Mouse (Mus musculus) monocyte, adult 2 months (primary cell): ENCODE measurements around the gene Dnah17.

ENCODE experiments used
- DNase-seq, 2 experiments: peaks; one replicate each; pipeline ENCODE4 v3.0.0; 2022; ENCODE audit warnings: low spot score in 2 of 2, low read depth in 1 of 2

Gene Dnah17

DNA sequence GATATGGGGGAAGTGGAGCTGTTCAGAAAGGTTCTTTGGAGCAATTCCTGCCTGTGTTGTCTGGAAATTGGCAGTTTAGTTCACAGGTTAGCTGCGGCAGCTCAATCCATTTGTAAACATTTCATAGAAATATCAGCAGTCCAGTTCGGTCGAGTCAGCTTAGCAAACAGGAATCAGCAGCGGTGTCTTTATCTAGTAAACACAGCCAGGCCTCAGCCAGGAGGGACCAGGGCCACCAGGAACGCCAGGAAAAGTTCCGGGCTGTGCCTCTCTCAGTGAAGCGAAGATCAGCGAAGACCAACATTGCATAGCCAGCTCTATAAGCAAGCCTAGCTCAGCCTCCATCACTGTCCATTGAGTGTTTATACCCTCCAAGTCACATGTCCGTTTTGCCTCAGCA lies 99.3 kb downstream of the Dnah17 start:
- no peak for DNase-seq

GRCm38 (mm10) chr11:118029170-118029569 lies 101.3 kb downstream of the Dnah17 start:
- no peak for DNase-seq

- DNase-seq: no peak
Measured at GRCm38 (mm10) chr11:118024111-118024510, 106.3 kb downstream of the Dnah17 start.

DNA sequence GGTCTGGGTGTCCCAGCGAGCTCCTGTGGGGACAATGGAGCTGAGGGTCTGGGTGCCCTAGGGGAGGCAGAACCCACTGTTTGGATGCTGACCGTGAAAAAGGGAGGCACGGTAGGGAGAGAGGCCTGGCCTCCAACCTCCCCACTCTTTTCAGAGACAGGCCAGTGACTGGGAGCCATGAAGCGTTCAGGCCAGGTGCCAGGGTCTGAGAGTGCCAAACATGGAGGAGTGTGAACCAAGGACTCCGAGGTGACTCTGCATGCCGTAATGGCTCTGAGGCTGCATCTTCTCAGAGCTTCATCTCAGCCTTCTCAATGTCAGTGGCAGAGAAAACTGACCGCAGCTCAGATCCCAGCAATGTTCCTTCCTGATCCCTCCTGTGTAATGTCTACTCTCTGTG lies 107.0 kb downstream of the Dnah17 start:
- no peak for DNase-seq

DNA sequence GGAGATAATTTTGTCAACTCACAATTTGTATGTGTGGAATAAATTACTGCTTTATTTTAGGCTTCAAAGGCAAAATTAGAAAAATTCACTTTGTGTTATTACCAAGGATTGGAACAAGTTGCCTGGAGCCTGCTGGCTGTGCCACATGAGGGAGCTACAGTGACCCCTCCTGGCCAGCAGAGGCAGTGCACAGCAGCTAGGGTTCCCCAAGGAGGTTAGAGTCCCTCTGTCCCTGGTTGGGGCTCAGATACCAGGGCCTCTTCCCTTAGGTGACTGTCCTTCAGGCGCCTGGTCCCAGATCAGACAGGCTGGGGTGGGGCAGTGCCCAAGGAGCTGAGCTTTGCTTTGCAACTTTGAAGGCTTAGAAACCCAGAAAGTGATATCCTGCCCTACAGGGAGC lies 108.6 kb downstream of the Dnah17 start:
- DNase-seq: peak; percentile 19 to 53

- DNase-seq: peak in 1 of 2 experiments; percentile 18
Measured at GRCm38 (mm10) chr11:118018328-118018727, 112.1 kb downstream of the Dnah17 start.

GRCm38 (mm10) chr11:118015381-118016145 lies 114.9 kb downstream of the Dnah17 start:
- no peak for DNase-seq

GRCm38 (mm10) chr11:118014391-118014995 lies 115.9 kb downstream of the Dnah17 start:
- DNase-seq: no peak

DNA sequence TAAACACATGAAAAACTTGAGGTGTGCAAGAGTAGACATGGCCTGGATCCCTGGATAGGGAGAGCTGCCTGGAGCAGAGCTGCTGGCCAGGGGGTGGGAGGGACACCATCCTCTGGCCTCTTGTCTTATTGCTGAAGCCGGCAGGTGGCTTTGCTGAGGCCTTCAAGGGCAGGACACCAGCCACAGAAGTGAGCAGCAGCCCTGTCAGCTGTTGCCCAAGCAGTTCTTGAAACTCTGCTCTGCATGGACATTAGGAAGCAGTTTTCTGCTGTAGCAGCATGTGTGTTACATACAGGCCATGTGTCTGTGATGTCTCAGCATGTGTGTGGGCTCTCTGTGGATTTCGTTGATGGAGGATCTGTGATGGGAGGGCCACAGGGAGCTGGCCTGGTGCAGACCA lies 117.1 kb downstream of the Dnah17 start:
- DNase-seq: no peak

- DNase-seq: no peak
Measured at GRCm38 (mm10) chr11:118012595-118012994, 117.8 kb downstream of the Dnah17 start.

- DNase-seq: no peak
Measured at GRCm38 (mm10) chr11:118009865-118010571, 120.4 kb downstream of the Dnah17 start.

DNA sequence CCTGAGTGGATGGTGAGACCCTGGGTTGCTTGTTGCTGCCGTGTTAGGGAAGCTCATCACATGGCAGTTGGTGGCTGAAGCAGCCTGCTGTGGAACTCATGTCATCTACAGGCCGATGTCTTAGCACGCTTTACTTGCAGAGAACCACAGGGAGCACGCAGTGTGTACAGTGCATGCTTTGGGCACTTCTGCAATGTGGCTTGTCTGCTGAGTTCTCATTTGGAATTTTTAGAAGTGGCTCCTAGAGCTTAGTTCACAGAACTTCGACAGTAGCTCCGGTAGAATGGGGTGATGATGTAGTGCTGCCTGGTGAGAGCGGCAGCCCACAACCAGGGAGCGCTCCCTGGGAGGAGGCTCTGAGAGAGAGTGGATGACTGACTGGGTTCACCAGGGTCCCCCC lies 121.6 kb downstream of the Dnah17 start:
- DNase-seq: no peak

- DNase-seq: no peak
Measured at GRCm38 (mm10) chr11:118008144-118008805, 122.2 kb downstream of the Dnah17 start.

DNA sequence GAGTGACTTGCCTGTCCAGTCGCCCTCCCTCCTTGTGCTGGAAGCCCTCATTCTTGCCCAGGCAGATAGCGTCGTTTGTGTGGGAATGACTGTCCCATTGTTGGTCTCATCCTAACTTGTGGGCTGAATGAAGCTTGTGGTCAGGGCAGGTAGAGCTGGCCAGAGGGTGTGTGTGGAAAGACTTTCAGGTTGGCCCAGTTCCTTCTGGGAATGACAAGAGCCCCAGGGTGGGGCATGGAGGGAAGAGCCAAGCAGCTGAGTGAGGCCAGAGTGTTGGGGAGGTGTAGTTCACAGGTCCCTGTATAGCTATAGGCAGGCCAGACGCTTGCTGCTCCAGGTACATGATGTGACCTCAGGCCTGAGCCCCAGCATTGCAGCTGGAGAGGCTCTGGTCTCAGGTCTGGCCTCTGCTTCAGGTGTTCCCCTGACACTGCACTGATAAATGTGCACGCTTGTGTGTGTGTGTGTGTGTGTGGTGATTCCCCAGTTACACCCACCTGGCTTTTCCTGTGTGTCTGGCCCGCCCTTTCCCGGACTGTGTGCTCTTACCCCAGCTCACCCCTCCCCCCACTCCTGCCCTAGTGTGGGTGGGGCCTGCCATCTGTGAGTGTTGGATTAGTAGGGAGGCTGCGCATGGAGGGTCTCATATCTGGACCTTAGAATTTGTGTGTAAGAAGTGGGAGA lies 122.8 kb downstream of the Dnah17 start:
- DNase-seq: no peak

DNA sequence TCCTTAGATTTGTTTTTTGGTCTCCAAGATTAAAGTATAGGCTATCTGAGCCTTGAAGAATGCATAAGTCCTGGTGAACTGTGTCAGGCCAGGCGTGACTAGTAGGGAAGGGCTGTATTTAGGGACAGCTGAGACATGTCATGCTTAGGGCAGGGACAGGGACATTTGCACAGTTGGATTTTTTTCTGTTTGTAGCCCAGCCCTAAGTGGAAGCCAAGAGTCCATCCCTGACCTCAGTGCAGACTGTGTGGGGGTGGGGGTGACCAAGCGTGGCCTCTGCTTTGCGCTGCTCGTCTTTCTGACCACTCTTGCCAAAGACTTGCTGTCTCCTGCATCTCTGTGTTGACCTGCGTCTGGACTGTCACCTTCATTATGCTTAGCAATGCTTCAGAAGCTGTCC lies 126.2 kb downstream of the Dnah17 start:
- DNase-seq: no peak

- no peak for DNase-seq
Measured at GRCm38 (mm10) chr11:118003718-118004117, 126.7 kb downstream of the Dnah17 start.

GRCm38 (mm10) chr11:118003176-118003575 lies 127.3 kb downstream of the Dnah17 start:
- DNase-seq: no peak

GRCm38 (mm10) chr11:118000565-118001215 lies 129.7 kb downstream of the Dnah17 start:
- DNase-seq: no peak

- no peak for DNase-seq
Measured at GRCm38 (mm10) chr11:118000083-118000482, 130.4 kb downstream of the Dnah17 start.

DNA sequence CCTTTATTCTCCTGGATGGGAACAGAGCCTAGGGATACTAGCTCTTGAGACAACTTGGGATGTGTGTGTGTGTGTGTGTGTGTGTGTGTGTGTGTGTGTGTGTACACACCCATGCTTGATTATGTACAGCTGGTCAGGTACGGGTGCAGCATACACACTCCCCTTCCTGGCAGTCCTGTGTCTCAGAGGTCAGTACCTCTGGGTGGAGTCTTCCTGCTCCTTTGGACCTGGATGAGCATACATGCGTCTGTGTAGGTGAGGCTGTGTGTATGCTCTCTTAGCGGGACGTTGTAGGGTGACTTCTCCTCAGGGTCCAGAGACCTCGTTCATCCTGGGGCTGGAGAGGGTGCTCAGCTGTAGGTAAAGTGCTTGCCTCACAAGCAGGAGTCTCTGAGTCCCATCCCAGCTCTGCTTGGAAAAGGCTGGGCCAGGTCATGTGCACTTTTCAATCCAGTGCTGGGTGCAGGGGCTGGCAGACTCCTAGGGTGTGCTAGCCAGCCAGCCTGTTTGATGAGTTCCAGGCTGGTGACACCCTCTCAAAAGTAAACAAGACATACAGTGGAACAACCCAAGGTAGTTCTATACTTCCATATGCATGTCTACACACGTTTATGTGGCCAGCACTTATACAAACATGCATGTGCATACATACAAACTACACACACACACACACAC lies 131.0 kb downstream of the Dnah17 start:
- no peak for DNase-seq
